Mouse (Mus musculus): Measurements from ENCODE around the gene Rai1. TPM values are rescaled to one million over a fixed set of nuclear protein-coding genes. Genes with fewer than 3 reads are reported as not detected.
A peak's percentile ranks its signal among the peaks of the same experiment; 100 is the strongest.

Gene Rai1
- total and polyA plus RNA-seq, 3 experiments, result 26.3 to 101 (median 56.7) TPM

GRCm38 (mm10) chr11:60120586-60121262 is 15.9 kb downstream of the Rai1 start:
- H3K9me3 ChIP-seq (replicated peaks; ENCODE audit: insufficient read depth, low read length), result no peaks in the 10 kb centered on the region
- H3K9ac ChIP-seq (ENCODE audit: control insufficient read depth, low read depth, low read length, poor library complexity, severe bottlenecking), result no peak overlapping the region
- H3K79me2 ChIP-seq (ENCODE audit: control insufficient read depth, insufficient read depth, low read length, poor library complexity), result peaks cover 86% of the 10 kb centered on the region
- TF ChIP-seq E2F4 (IDR thresholded peaks at IDR 0.05; ENCODE audit: borderline replicate concordance, low read depth, low read length) (no peak), GATA1 (IDR thresholded peaks at IDR 0.05; ENCODE audit: low read depth, low read length) (peak; percentile 30; the same call in 1 of the 2 replicates), USF1 (IDR thresholded peaks at IDR 0.05; ENCODE audit: low read depth, low read length) (peak; percentile 43; the same call in 1 of the 2 replicates), UBTF (IDR thresholded peaks at IDR 0.05; ENCODE audit: borderline replicate concordance, insufficient read depth, low read depth, low read length) (no peak), TAL1 (IDR thresholded peaks at IDR 0.05; ENCODE audit: low read length) (peak; percentile 26; the same call in 1 of the 2 replicates)
- no peak overlapping the region for H3K27ac ChIP-seq (ENCODE audit: control insufficient read depth, low read depth, low read length)
- H3K4me1 ChIP-seq (ENCODE audit: control insufficient read depth in 1 of 2, insufficient read depth in 2 of 2, low read length in 2 of 2), result peaks cover 19 to 45% of the 10 kb centered on the region in 2 experiments
- DNase-seq (ENCODE audit: low read depth, low spot score), result no peak
- peaks cover 12 to 51% of the 10 kb centered on the region in 2 experiments for H3K36me3 ChIP-seq (ENCODE audit: control insufficient read depth in 1 of 2, insufficient read depth in 2 of 2, low read length in 2 of 2)
- H3K27me3 ChIP-seq (ENCODE audit: control insufficient read depth in 1 of 2, insufficient read depth in 2 of 2, low read length in 2 of 2), result no peaks in the 10 kb centered on the region
- no peak overlapping the region for H3K4me3 ChIP-seq (ENCODE audit: control insufficient read depth in 1 of 2, insufficient read depth in 1 of 2, low read depth in 2 of 2, low read length in 2 of 2)

DNA sequence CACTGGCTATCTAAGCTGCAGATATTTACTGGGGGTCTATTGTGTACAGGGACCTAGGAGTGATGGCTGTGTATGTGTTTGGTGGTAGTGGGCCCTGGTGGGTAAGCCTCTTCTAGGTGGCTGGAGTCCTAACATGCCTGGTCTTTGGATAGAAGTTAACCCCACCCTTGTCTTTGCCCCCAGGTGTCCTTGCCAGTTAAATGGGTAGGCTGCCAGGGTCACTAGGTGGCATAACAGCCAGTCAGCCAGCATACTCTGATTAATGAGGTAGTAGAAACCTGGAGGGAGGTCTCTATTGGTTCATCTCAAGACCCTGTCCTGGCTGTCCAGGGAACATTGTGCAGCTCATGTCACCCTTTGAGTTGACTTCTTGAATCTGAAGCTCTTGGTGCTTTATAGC is 17.8 kb downstream of the Rai1 start:
- Histone ChIP-seq H3K36me3 (ENCODE audit: control insufficient read depth in 1 of 2, insufficient read depth in 2 of 2, low read length in 2 of 2) (peaks cover 10 to 40% of the 10 kb centered on the region in 2 experiments), H3K4me1 (ENCODE audit: control insufficient read depth in 1 of 2, insufficient read depth in 2 of 2, low read length in 2 of 2) (peaks cover 12 to 32% of the 10 kb centered on the region in 2 experiments), H3K79me2 (ENCODE audit: control insufficient read depth, insufficient read depth, low read length, poor library complexity) (peaks cover 90% of the 10 kb centered on the region), H3K9me3 (replicated peaks; ENCODE audit: insufficient read depth, low read length) (no peaks in the 10 kb centered on the region), H3K27me3 (ENCODE audit: control insufficient read depth in 1 of 2, insufficient read depth in 2 of 2, low read length in 2 of 2) (no peaks in the 10 kb centered on the region), H3K4me3 (ENCODE audit: control insufficient read depth in 1 of 2, insufficient read depth in 1 of 2, low read depth in 2 of 2, low read length in 2 of 2) (no peak overlapping the region), H3K9ac (ENCODE audit: control insufficient read depth, low read depth, low read length, poor library complexity, severe bottlenecking) (no peak overlapping the region), H3K27ac (ENCODE audit: control insufficient read depth, low read depth, low read length) (no peak overlapping the region)
- no peak for DNase-seq (ENCODE audit: low read depth, low spot score)
- TF ChIP-seq JUND (IDR thresholded peaks at IDR 0.05; ENCODE audit: low read depth, low read length) (no peak), POLR2AphosphoS5 (IDR thresholded peaks at IDR 0.05; ENCODE audit: borderline replicate concordance, low read depth, low read length) (no peak), EP300 (IDR thresholded peaks at IDR 0.05; ENCODE audit: low read depth in 1 of 2, low read length in 2 of 2) (no peak), ZNF384 (IDR thresholded peaks at IDR 0.05; ENCODE audit: low read depth, low read length) (no peak), MAX (IDR thresholded peaks at IDR 0.05; ENCODE audit: low read length) (no peak), ZMIZ1 (IDR thresholded peaks at IDR 0.05; ENCODE audit: low read depth, low read length) (no peak), HCFC1 (IDR thresholded peaks at IDR 0.05; ENCODE audit: low read depth, low read length) (no peak), CTCF (IDR thresholded peaks at IDR 0.05 in 2 of 3, conservative IDR thresholded peaks at IDR 0.05 in 1 of 3; ENCODE audit: control insufficient read depth in 1 of 3, insufficient read depth in 1 of 3, low read depth in 2 of 3, low read length in 3 of 3, poor library complexity in 1 of 3, severe bottlenecking in 1 of 3) (no peak), TAL1 (IDR thresholded peaks at IDR 0.05; ENCODE audit: low read length) (no peak), POLR2AphosphoS2 (IDR thresholded peaks at IDR 0.05; ENCODE audit: low read length) (no peak), MYC (IDR thresholded peaks at IDR 0.05; ENCODE audit: low read depth, low read length) (no peak), NELFE (IDR thresholded peaks at IDR 0.05; ENCODE audit: low read depth, low read length) (no peak), ETS1 (IDR thresholded peaks at IDR 0.05; ENCODE audit: low read depth, low read length) (no peak), USF1 (IDR thresholded peaks at IDR 0.05; ENCODE audit: low read depth, low read length) (no peak)

Data from MEL (cell line).